Mouse (Mus musculus) kidney, adult 2 months (tissue): ENCODE results near the gene Fndc7. TPM values are rescaled to one million over a fixed set of nuclear protein-coding genes. Genes with fewer than 3 reads are reported as not detected.
A peak's percentile ranks its signal among the peaks of the same experiment; 100 is the strongest.

Experiments used
- DNase-seq: peaks from one replicate; pipeline ENCODE4 v3.0.0; 2021
- H3K27ac ChIP-seq: fragments of 200-500 bp; 2 replicates; pipeline ENCODE4 v1.5.1; 2012; ENCODE audit warnings: low read depth, low read length, control low read depth, inconsistent platforms; ENCODE audit not compliant: insufficient read depth
- H3K27me3 ChIP-seq: fragments of 200-500 bp; replicated peaks from 2 replicates; pipeline ENCODE4 v1.6.1; 2012; ENCODE audit warnings: mild to moderate bottlenecking, moderate library complexity, low read length, inconsistent platforms; ENCODE audit not compliant: control insufficient read depth, insufficient read depth
- H3K36me3 ChIP-seq: fragments of 200-500 bp; 2 replicates; pipeline ENCODE4 v1.6.1; 2012; ENCODE audit warnings: mild to moderate bottlenecking, moderate library complexity, low read length, inconsistent platforms; ENCODE audit not compliant: control insufficient read depth, insufficient read depth
- H3K4me1 ChIP-seq: fragments of 200-500 bp; 2 replicates; pipeline ENCODE4 v1.6.1; 2011; ENCODE audit warnings: low read length; ENCODE audit not compliant: control insufficient read depth, insufficient read depth
- H3K4me3 ChIP-seq: fragments of 200-500 bp; 2 replicates; pipeline ENCODE4 v1.5.1; 2011; ENCODE audit warnings: mild to moderate bottlenecking, low read depth, low read length, control low read depth; ENCODE audit not compliant: insufficient read depth
- CTCF ChIP-seq: fragments of 200-500 bp; conservative IDR thresholded peaks from 2 replicates; pipeline ENCODE4 v1.5.1; 2011; ENCODE audit warnings: low read depth, mild to moderate bottlenecking, control low read depth, low read length, moderate library complexity, mixed read lengths; ENCODE audit not compliant: insufficient read depth, insufficient read length
- POLR2A ChIP-seq: fragments of 200-500 bp; IDR thresholded peaks from one replicate; pipeline ENCODE4 v1.6.1; 2011; ENCODE audit warnings: low read depth, low read length, control low read depth
- WGBS: fragments of 180-500 bp; shearing (Covaris S2); methylation state at CpG from one replicate; pipeline ENCODE4 v1.1.7; 2018; 5-methylcytosine and 5-hydroxymethylcytosine counted together
- polyA plus RNA-seq: library from polyadenylated mRNA; depleted of rRNA; stranded (reverse); fragments of >200 nt; gene quantifications from 2 replicates; pipeline ENCODE4 v1.2.3, GENCODE M21; 2012

The Fndc7 gene
- polyA plus RNA-seq, 1 experiment: 0.25 TPM

DNA sequence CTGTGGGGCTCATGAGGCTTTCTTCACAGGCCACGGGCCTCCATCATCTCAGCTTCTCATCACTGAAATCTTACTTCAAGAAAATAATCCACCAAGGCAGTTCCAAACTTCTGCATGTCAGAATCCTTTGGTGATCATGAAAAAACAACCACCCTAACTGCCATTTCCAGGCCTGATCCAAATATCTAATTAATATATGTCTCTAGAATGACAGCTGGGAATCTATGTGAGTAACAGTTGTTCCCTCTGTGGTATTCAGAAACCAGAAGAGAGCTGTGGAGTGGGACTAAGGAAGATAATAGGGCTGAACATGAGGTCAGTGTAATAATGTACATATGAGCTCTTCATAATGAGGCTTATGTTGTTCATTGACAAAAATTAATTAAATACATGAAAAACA is 36.5 kb downstream of the Fndc7 start:
- Histone ChIP-seq H3K36me3 (no peaks in the 10 kb centered on the region), H3K4me1 (peaks cover 3% of the 10 kb centered on the region; the same call in 1 of the 2 replicates), H3K27ac (no peak overlapping the region), H3K27me3 (no peaks in the 10 kb centered on the region), H3K4me3 (no peak overlapping the region)
- TF ChIP-seq CTCF (no peak), POLR2A (no peak)
- WGBS: 85% methylated on average over 1 of the region's 1 CpGs
- DNase-seq: no peak

DNA sequence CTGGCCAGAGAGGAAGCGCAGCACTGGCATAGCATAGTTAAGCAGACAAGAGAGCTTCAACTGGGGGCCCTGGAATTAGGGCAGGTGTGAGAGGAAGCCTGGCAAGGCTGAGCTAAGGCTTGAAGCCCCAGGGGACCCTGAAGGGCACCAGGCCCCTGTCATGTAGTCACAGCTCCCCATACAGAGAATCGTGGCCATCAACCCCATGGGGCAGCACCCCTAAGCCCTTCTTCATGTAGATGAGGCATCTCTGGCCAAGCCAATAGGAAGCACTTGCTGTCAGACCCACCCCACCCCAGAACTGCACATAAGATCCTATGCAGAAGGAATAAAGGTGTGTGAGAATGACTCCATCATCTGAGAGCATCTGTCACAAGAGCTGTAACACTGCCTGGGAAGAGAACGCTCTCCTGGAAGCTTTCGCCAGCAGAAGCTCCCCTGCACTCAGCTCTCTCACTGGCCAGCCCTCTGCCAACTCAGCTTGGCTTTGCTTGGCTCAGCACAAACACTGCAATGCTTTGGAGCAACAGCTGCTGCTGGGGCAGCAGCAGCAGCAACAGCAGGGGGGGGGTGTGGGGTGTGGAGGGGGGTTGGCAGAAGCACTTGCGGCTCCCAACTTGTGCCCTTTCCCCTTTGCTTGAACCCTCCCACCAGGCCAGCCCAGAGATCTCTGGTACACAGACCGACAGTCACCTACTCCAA is 37.7 kb downstream of the Fndc7 start:
- no peak overlapping the region for H3K4me3 ChIP-seq
- no peak for TF ChIP-seq POLR2A
- TF ChIP-seq CTCF: no peak
- no peaks in the 10 kb centered on the region for H3K36me3 ChIP-seq
- H3K27ac ChIP-seq: no peak overlapping the region
- DNase-seq: peak; percentile 42
- 65% methylated on average over 6 of the region's 6 CpGs for WGBS
- H3K27me3 ChIP-seq: no peaks in the 10 kb centered on the region
- H3K4me1 ChIP-seq: 0 out of 2 replicates have a peak, but pooled peaks cover 3% of the 10 kb centered on the region

DNA sequence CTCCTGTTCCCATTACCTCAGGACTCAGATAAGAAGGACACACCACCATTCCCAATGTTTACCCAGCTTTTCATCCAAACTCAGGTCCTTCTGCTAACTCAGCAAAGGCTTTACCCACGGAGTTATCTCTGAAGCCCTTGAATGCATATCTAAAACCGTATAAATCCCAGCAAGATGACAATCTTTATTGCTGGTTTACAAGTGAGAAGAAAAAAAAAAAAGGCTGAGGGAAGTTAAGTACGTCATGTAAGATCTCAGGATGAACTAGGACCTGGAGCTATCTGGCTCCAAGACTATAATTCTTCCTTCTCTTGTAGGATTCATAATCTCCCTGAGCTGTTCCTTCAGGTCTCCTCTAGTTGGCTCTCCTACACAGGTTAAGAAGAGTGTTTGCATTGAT is 38.3 kb downstream of the Fndc7 start:
- Histone ChIP-seq H3K4me1 (no peaks in the 10 kb centered on the region; the same call in 1 of the 2 replicates), H3K4me3 (no peak overlapping the region), H3K27ac (no peak overlapping the region), H3K27me3 (no peaks in the 10 kb centered on the region), H3K36me3 (no peaks in the 10 kb centered on the region)
- 76% methylated on average over 3 of the region's 3 CpGs for WGBS
- no peak for TF ChIP-seq CTCF
- TF ChIP-seq POLR2A: no peak
- no peak for DNase-seq

DNA sequence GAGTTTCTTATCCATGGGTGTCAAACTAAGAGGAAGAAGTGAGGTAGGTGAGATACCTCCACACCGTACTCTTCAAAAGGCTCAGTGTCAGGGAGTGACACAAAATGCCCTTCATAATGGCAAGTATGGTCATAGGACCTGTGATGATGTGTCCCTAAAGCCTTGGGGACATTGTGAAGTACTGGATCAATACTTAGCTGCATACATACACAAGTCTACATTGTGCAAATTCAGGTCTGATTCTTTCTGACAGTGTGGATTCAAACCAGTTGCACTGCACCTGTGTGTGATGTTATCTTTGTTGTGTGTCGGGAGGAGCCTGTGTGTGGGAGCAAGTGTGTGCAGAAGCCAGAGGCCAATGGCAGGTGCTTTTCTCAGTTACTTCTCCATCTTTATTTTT is 38.7 kb downstream of the Fndc7 start:
- Histone ChIP-seq H3K4me1 (no peaks in the 10 kb centered on the region; the same call in 1 of the 2 replicates), H3K4me3 (no peak overlapping the region), H3K36me3 (no peaks in the 10 kb centered on the region), H3K27ac (no peak overlapping the region), H3K27me3 (no peaks in the 10 kb centered on the region)
- TF ChIP-seq POLR2A (no peak), CTCF (no peak)
- DNase-seq: no peak
- WGBS: 93% methylated on average over 2 of the region's 2 CpGs

DNA sequence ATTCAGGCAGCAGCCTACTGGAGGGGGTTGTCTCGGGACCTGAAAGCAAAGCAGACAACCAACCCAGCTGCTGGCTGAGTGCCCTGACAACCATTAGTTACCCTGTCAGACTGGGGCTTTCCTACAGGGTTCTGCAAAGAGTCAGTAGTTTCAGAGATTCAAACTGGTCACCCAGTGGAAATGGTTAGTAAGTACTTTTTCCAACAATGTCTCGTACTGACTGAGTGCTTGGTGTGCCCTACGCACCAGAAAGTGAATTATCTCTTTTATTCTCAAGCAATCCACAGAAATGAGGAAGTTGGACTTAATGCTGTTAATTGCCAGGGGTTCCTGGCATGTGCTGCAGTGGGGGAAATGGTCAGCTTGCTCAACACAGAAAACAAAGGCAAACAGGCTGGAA is 39.3 kb downstream of the Fndc7 start:
- Histone ChIP-seq H3K4me1 (no peaks in the 10 kb centered on the region; the same call in 1 of the 2 replicates), H3K27me3 (no peaks in the 10 kb centered on the region), H3K4me3 (no peak overlapping the region), H3K27ac (no peak overlapping the region), H3K36me3 (no peaks in the 10 kb centered on the region)
- 51% methylated on average over 3 of the region's 3 CpGs for WGBS
- DNase-seq: peak; percentile 44
- TF ChIP-seq POLR2A (no peak), CTCF (no peak)

DNA sequence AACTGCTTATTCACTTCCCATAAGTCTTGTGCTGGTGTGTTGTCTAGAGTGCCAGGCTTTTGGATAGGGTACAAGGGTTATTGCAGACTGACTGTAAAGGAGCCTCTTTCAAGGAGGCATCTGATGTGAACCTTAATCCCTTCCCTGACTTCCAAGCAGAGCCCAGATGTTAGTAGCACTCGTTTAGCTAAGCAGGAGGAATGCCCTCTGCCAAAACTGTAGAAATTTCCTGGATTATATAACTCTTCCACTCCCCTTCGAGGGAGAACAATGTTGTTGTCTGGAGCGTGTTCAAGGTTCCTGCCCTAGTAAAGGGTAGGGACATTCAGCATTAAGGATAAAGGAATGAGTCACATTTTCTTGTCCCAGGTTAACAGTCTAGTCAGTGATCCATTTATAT is 43.2 kb downstream of the Fndc7 start:
- WGBS: 40% methylated on average over 3 of the region's 3 CpGs
- TF ChIP-seq POLR2A (no peak), CTCF (no peak)
- no peaks in the 10 kb centered on the region for H3K36me3 ChIP-seq
- peak; percentile 60 for DNase-seq
- H3K27me3 ChIP-seq: no peaks in the 10 kb centered on the region
- H3K4me1 ChIP-seq: peaks cover 12% of the 10 kb centered on the region; the same call in 1 of the 2 replicates
- no peak overlapping the region for H3K4me3 ChIP-seq
- no peak overlapping the region for H3K27ac ChIP-seq

DNA sequence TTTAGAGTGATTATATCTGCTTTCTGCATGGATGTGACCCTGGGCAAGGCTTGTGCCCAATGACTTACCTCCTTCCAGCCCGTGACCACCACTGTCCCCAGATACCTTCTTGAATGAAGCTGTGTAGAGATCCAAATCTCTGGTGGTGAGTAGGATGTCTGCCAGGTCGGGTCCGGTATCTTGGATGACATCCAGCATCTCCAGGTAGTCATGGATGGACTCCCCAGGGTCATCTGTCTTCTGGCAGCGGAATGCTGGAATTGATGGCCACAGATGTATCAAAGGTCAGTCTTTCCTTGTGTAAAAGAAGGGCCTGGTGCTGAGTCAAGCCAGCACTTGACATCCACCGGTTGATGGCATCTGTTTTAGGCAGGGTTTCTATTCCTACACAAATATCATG is 45.3 kb downstream of the Fndc7 start:
- 41% methylated on average over 5 of the region's 5 CpGs for whole genome bisulfite sequencing
- TF ChIP-seq CTCF: no peak
- TF ChIP-seq POLR2A: no peak
- no peak overlapping the region for H3K27ac ChIP-seq

More for the DNA sequence above, 45.3 kb downstream of the Fndc7 start:
- Histone ChIP-seq H3K4me1 (peaks cover 12% of the 10 kb centered on the region; the same call in 1 of the 2 replicates), H3K4me3 (no peak overlapping the region), H3K27me3 (no peaks in the 10 kb centered on the region), H3K36me3 (no peaks in the 10 kb centered on the region)
- peak; percentile 88 for DNase-seq
